Mouse (Mus musculus) heart, embryonic 13.5 days (tissue): Measurements from ENCODE around the gene Ffar1. TPM values are rescaled to one million over a fixed set of nuclear protein-coding genes. Genes with fewer than 3 reads are reported as not detected.

ENCODE experiments used
- ATAC-seq: fragments of 200-750 bp; cut with Nextera tagmentation; 2 replicates; pipeline ENCODE4 v1.8.0; 2017; ENCODE audit warnings: moderate TSS enrichment; ENCODE audit not compliant: insufficient number of reproducible peaks, low FRiP score, low TSS enrichment; ENCODE audit errors: extremely low read depth
- H3K27ac ChIP-seq: fragments of 300-500 bp; sonication (generic); replicated peaks from 2 replicates; pipeline ENCODE4 v1.5.1; 2015; ENCODE audit warnings: moderate library complexity, mild to moderate bottlenecking, inconsistent platforms
- H3K27me3 ChIP-seq: fragments of 300-500 bp; sonication (generic); replicated peaks from 2 replicates; pipeline ENCODE4 v1.6.1; 2015; ENCODE audit warnings: mild to moderate bottlenecking, inconsistent platforms
- H3K36me3 ChIP-seq: fragments of 300-500 bp; sonication (generic); 2 replicates; pipeline ENCODE4 v1.6.1; 2015; ENCODE audit warnings: mild to moderate bottlenecking, inconsistent platforms
- H3K4me1 ChIP-seq: fragments of 300-500 bp; sonication (generic); 2 replicates; pipeline ENCODE4 v1.6.1; 2015; ENCODE audit warnings: inconsistent platforms
- H3K4me2 ChIP-seq: fragments of 300-500 bp; sonication (generic); 2 replicates; pipeline ENCODE4 v1.6.1; 2015; ENCODE audit warnings: inconsistent platforms, mild to moderate bottlenecking, moderate library complexity
- H3K4me3 ChIP-seq: fragments of 300-500 bp; sonication (generic); 2 replicates; pipeline ENCODE4 v1.5.1; 2015; ENCODE audit warnings: moderate library complexity, mild to moderate bottlenecking, inconsistent platforms
- H3K9ac ChIP-seq: fragments of 300-500 bp; sonication (generic); 2 replicates; pipeline ENCODE4 v1.6.1; 2015; ENCODE audit warnings: inconsistent platforms, mild to moderate bottlenecking, moderate library complexity
- H3K9me3 ChIP-seq: fragments of 300-500 bp; sonication (generic); 2 replicates; pipeline ENCODE4 v1.6.1; 2016; ENCODE audit warnings: inconsistent platforms
- WGBS: fragments of 180-500 bp; shearing (Covaris S2); methylation state at CpG from one replicate; pipeline ENCODE4 v1.1.7; 2015; ENCODE audit warnings: mixed read lengths; 5-methylcytosine and 5-hydroxymethylcytosine counted together
- polyA plus RNA-seq: library from polyadenylated mRNA; unstranded; fragments of >200 nt; fragmentation: Nextera tagmentation; extraction: Ambion mirVana; gene quantifications from 2 replicates; pipeline ENCODE4 v1.2.1, GENCODE M21; 2015

Gene Ffar1
- polyA plus RNA-seq, 1 experiment from 2014 or later, result not detected

DNA sequence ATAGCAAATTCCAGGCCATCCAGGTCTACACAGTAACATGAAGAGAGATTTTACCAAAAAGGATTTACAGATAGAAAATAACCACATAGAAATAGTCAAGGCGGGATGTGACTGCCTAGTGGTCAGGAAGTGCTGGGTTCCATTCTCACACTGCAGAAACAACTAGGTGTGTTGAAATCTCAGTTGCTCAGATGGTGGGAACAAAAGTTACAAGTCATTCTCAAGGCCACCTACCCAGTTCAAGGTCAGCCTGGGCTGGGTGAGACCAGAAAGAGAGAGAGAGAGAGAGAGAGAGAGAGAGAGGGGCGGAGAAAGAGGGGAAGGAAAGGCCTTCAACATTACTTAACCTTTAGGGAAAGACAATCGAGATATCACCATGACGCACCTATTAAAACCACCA, 25.5 kb upstream of the Ffar1 start:
- H3K27me3 ChIP-seq, result no peaks in the 10 kb centered on the region
- H3K4me1 ChIP-seq, result peaks cover 3% of the 10 kb centered on the region; the same call in 1 of the 2 replicates
- H3K4me2 ChIP-seq, result no peak overlapping the region
- H3K27ac ChIP-seq, result no peak overlapping the region
- H3K9ac ChIP-seq, result no peak overlapping the region
- H3K4me3 ChIP-seq, result no peak overlapping the region
- H3K9me3 ChIP-seq, result no peaks in the 10 kb centered on the region
- ATAC-seq, result no peak
- 78% methylated on average over 4 of the region's 4 CpGs for WGBS
- H3K36me3 ChIP-seq, result no peaks in the 10 kb centered on the region

DNA sequence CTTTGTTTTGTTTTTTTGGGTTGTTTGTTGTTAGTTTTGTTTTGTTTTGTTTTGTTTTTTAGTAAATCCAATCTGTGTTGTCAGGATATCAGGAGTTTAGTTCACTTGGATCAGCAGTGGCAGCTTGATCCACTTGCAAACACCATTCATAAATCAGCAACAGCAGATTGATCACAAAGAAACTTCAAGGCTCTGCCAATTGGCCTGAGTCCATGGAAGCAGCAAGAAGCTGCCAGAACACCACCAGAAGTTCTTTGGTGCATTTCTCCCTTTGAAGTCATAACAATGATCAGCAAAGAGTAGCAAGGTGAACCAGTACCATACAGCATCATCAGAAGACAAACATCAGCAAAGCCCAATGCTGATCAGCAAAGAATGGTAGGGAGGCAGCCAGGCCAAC, 22.7 kb upstream of the Ffar1 start:
- Histone ChIP-seq H3K27ac (no peak overlapping the region), H3K4me1 (no peaks in the 10 kb centered on the region), H3K4me3 (no peak overlapping the region), H3K36me3 (no peaks in the 10 kb centered on the region), H3K4me2 (no peak overlapping the region), H3K9me3 (no peaks in the 10 kb centered on the region), H3K9ac (no peak overlapping the region), H3K27me3 (0 out of 2 replicates have a peak, but pooled peaks cover 5% of the 10 kb centered on the region)
- ATAC-seq, result no peak

GRCm38 (mm10) chr7:30881367-30881766, 20.0 kb upstream of the Ffar1 start:
- Histone ChIP-seq H3K27ac (no peak overlapping the region), H3K27me3 (0 out of 2 replicates have a peak, but pooled peaks cover 14% of the 10 kb centered on the region), H3K4me3 (no peak overlapping the region), H3K4me2 (no peak overlapping the region), H3K9me3 (no peaks in the 10 kb centered on the region), H3K9ac (no peak overlapping the region), H3K36me3 (no peaks in the 10 kb centered on the region), H3K4me1 (no peaks in the 10 kb centered on the region)
- 78% methylated on average over 3 of the region's 3 CpGs for WGBS
- no peak for ATAC-seq

GRCm38 (mm10) chr7:30880176-30880575, 18.8 kb upstream of the Ffar1 start, which contains the start of gene Cd22:
Cd22 (minus strand) TSS chr7:30880342.
- no peak within 1 kb of the TSS for H3K4me2 ChIP-seq
- ATAC-seq, result no peak
- H3K9ac ChIP-seq, result no peak within 1 kb of the TSS
- peaks cover 16% of the 10 kb centered on the region; the same call in 1 of the 2 replicates for H3K27me3 ChIP-seq
- no peak within 1 kb of the TSS for H3K27ac ChIP-seq
- H3K9me3 ChIP-seq, result no peaks in the 10 kb centered on the region
- H3K4me1 ChIP-seq, result no peaks in the 10 kb centered on the region
- no peaks in the 10 kb centered on the region for H3K36me3 ChIP-seq
- 49% methylated on average over 7 of the region's 7 CpGs for WGBS
- no peak within 1 kb of the TSS for H3K4me3 ChIP-seq

DNA sequence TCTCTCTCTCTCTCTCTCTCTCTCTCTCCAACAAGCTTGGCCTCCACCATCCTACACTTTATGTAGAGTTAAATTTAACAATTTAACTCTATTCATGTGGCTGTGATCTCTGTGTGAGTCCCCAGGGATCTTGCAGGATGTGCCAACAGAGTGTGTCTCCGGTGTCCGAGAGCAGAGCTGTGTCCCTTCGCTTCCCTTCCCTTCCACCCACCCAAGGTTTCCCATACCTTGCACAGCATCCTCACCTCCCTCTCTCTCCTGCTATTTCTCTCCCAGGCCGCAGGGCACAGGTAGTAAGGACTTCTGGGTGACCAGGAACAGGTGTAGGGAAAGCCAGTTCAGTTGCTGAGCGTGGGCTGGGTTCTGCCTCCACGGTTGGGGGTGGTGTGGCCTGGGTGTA, 17.6 kb upstream of the Ffar1 start:
- no peaks in the 10 kb centered on the region for H3K4me1 ChIP-seq
- H3K27ac ChIP-seq, result no peak overlapping the region
- no peaks in the 10 kb centered on the region for H3K36me3 ChIP-seq
- no peak overlapping the region for H3K4me2 ChIP-seq
- WGBS, result 72% methylated on average over 6 of the region's 6 CpGs
- no peak for ATAC-seq
- H3K4me3 ChIP-seq, result no peak overlapping the region
- H3K9ac ChIP-seq, result no peak overlapping the region
- H3K9me3 ChIP-seq, result no peaks in the 10 kb centered on the region
- H3K27me3 ChIP-seq, result peaks cover 19% of the 10 kb centered on the region; the same call in 1 of the 2 replicates

- H3K9me3 ChIP-seq, result no peaks in the 10 kb centered on the region
- WGBS, result 17% methylated on average over 15 of the region's 15 CpGs
Observed at GRCm38 (mm10) chr7:30873083-30873482, 11.7 kb upstream of the Ffar1 start.

DNA sequence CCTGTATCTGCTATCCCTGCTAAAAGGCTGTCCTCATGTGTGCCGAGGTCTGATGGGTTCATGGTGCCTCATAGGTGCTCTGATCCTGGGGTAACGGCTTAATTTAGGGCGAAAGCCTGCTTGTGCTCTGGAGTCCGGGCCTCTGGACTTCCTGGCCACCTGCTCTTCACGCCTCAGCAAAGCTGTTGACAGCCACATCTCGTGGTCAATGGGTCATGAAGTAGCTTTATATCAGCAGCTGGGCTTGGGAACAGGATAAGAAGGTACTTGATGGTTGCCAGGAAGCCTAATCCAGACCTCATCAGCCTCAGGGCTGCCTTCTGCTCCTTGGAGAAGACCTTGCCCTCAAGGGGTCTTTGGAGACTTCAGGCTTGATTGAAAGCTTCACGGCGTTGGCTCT, 2.0 kb upstream of the Ffar1 start:
- H3K4me2 ChIP-seq, result no peak overlapping the region
- H3K36me3 ChIP-seq, result no peaks in the 10 kb centered on the region
- 42% methylated on average over 8 of the region's 8 CpGs for WGBS
- H3K27ac ChIP-seq, result no peak overlapping the region
- no peak for ATAC-seq
- peaks cover 77% of the 10 kb centered on the region for H3K27me3 ChIP-seq
- H3K9ac ChIP-seq, result no peak overlapping the region
- peaks cover 11% of the 10 kb centered on the region; the same call in 1 of the 2 replicates for H3K4me1 ChIP-seq
- no peaks in the 10 kb centered on the region for H3K9me3 ChIP-seq
- H3K4me3 ChIP-seq, result no peak overlapping the region

More at GRCm38 (mm10) chr7:30873083-30873482, 11.7 kb upstream of the Ffar1 start:
- no peak overlapping the region for H3K9ac ChIP-seq
- peak overlapping the region; percentile 20; the same call in 1 of the 2 replicates for H3K4me3 ChIP-seq
- no peaks in the 10 kb centered on the region for H3K4me1 ChIP-seq
- no peak overlapping the region for H3K27ac ChIP-seq
- no peak for ATAC-seq
- no peaks in the 10 kb centered on the region for H3K36me3 ChIP-seq
- peak overlapping the region; percentile 53 for H3K4me2 ChIP-seq
- peaks cover 41% of the 10 kb centered on the region for H3K27me3 ChIP-seq

- Histone ChIP-seq H3K4me3 (peak overlapping the region; percentile 26), H3K4me1 (peaks cover 13% of the 10 kb centered on the region; the same call in 1 of the 2 replicates), H3K36me3 (no peaks in the 10 kb centered on the region), H3K9ac (0 out of 2 replicates have a peak overlapping the region, but pooled peaks have one; percentile 37), H3K27ac (no peak overlapping the region), H3K4me2 (peak overlapping the region; percentile 60), H3K27me3 (peaks cover 74% of the 10 kb centered on the region), H3K9me3 (no peaks in the 10 kb centered on the region)
- 7% methylated on average over 15 of the region's 16 CpGs for WGBS
- no peak for ATAC-seq
Observed at GRCm38 (mm10) chr7:30859635-30860402, 1.5 kb downstream of the Ffar1 start.

DNA sequence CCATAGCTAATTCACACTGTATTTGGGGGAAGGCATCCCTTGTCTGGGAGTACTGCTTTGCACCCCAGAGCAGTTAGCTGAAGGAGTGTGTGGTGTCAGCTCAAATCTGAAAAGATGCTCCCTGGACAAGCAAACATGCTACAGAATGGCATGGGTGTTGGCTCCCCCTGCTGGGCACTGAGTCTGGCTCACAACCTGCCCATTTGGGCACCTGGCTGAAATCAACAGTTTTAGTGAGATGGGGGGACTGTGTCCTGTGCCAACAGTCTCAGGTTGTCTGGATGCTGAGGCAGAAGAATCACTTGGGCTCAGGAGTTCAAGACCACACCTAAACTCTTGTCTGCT, 2.1 kb downstream of the Ffar1 start:
- H3K9ac ChIP-seq, result no peak overlapping the region
- no peak overlapping the region for H3K27ac ChIP-seq
- ATAC-seq, result no peak
- H3K9me3 ChIP-seq, result no peaks in the 10 kb centered on the region
- no peak overlapping the region for H3K4me3 ChIP-seq
- H3K4me1 ChIP-seq, result peaks cover 17% of the 10 kb centered on the region; the same call in 1 of the 2 replicates
- peaks cover 69% of the 10 kb centered on the region for H3K27me3 ChIP-seq
- H3K36me3 ChIP-seq, result no peaks in the 10 kb centered on the region
- H3K4me2 ChIP-seq, result peak overlapping the region; percentile 60; the same call in 1 of the 2 replicates

DNA sequence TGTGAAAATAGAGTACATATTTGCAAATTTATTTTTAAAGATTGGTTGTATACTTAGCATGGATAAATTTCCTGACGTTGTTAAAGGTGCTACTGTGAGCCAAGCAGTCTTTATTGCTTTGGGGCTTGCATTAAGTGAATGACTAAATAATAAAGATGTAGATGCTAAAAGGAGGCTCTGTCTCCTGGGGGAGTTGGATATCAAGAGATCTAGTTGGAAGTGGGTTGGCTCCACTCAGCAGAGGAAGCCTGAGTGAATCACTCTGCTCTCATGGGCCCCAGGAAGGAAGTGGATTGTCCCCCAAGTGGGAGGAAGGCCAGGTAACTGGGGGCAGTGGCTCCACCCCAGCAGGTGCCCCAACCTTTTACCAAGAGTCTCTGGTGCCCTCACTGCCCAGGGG, 3.6 kb downstream of the Ffar1 start:
- no peak overlapping the region for H3K27ac ChIP-seq
- H3K4me3 ChIP-seq, result no peak overlapping the region
- no peak overlapping the region for H3K9ac ChIP-seq
- WGBS, result 73% methylated on average over 1 of the region's 1 CpGs
- H3K4me1 ChIP-seq, result peaks cover 11% of the 10 kb centered on the region; the same call in 1 of the 2 replicates
- ATAC-seq, result no peak
- H3K4me2 ChIP-seq, result no peak overlapping the region
- H3K9me3 ChIP-seq, result no peaks in the 10 kb centered on the region
- no peaks in the 10 kb centered on the region for H3K36me3 ChIP-seq
- H3K27me3 ChIP-seq, result peaks cover 63% of the 10 kb centered on the region

DNA sequence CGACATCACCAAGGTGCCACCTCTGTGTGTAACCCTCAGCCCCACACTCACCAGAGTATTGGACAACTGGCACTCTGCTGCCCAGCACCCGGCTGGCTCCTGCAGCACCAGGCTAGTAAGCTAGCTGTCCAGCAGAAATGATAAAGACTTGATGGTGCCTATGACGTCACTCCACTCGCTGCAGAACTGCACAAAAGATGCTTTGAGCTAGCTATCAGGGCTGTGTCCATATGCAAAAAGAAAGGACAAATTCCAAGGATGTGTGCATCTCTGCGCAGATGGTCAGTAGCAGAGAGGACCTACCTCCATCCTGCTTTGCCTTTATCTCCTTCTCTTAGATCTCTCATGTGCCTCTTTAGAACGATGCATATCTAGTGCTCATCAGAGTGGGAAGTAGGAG, 5.3 kb downstream of the Ffar1 start, which contains the start of gene Ffar3:
TSS of gene Ffar3 (minus strand) at position 101 of the 400 bp plus-strand sequence.
- H3K9me3 ChIP-seq, result no peaks in the 10 kb centered on the region
- H3K27ac ChIP-seq, result no peak within 1 kb of the TSS
- H3K27me3 ChIP-seq, result peaks cover 46% of the 10 kb centered on the region
- no peak within 1 kb of the TSS for H3K4me2 ChIP-seq
- H3K36me3 ChIP-seq, result no peaks in the 10 kb centered on the region
- no peak within 1 kb of the TSS for H3K9ac ChIP-seq
- ATAC-seq, result no peak
- H3K4me1 ChIP-seq, result peaks cover 11% of the 10 kb centered on the region; the same call in 1 of the 2 replicates
- H3K4me3 ChIP-seq, result no peak within 1 kb of the TSS
- WGBS, result 46% methylated on average over 6 of the region's 6 CpGs

DNA sequence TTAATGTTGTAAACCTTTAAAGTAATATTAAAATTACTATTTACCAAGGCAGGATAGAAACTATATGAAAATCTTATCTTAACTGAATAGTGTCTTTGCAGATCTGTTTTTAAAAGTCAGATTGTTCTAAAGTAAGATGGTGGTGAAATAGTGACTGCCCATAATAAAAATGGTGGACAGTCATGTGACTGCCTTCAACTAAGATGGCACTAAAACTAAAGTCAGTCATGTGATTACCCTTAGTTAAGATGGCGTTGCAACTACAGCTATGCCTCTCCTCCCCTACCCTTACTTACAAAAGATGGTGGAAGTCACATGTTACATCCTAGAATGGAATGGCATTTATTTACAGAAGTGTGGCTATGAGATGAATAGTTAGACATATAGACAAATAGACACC, 9.9 kb downstream of the Ffar1 start:
- WGBS, result 86% methylated on average over 1 of the region's 1 CpGs
- no peak for ATAC-seq
- Histone ChIP-seq H3K9me3 (no peaks in the 10 kb centered on the region), H3K27me3 (peaks cover 20% of the 10 kb centered on the region), H3K4me2 (no peak overlapping the region), H3K4me3 (no peak overlapping the region), H3K9ac (no peak overlapping the region), H3K27ac (no peak overlapping the region), H3K4me1 (peaks cover 6% of the 10 kb centered on the region; the same call in 1 of the 2 replicates), H3K36me3 (no peaks in the 10 kb centered on the region)
